Mouse (Mus musculus): ENCODE results near the gene Ap5m1. TPM values are rescaled to one million over a fixed set of nuclear protein-coding genes. Genes with fewer than 3 reads are reported as not detected.
A peak's percentile ranks its signal among the peaks of the same experiment; 100 is the strongest.
"Not testable (repeated sequence)": the region's sequence is repeated elsewhere in the genome, so short reads cannot be mapped to it uniquely, and the experiment has no call there.

Gene Ap5m1
- polyA plus RNA-seq, 1 experiment, result 4.6 TPM

GRCm38 (mm10) chr14:49088155-49089048 is 22.5 kb downstream of the Ap5m1 start:
- 49% methylated on average over 14 of the region's 14 CpGs for WGBS
- H3K27ac ChIP-seq (ENCODE audit: insufficient read depth, low read depth, low read length), result no peak overlapping the region
- H3K4me3 ChIP-seq (ENCODE audit: low read depth, low read length), result no peak overlapping the region
- H3K4me1 ChIP-seq (ENCODE audit: control insufficient read depth, insufficient read depth, insufficient read length, low read length), result peaks cover 3% of the 10 kb centered on the region; the same call in 1 of the 2 replicates
- peaks cover 13% of the 10 kb centered on the region for H3K36me3 ChIP-seq (ENCODE audit: control insufficient read depth, insufficient read depth, low read length)
- TF ChIP-seq POLR2A (IDR thresholded peaks at IDR 0.05; ENCODE audit: low read depth, low read length) (no peak), CTCF (IDR thresholded peaks at IDR 0.05; ENCODE audit: extremely low read depth, insufficient read length, insufficient replicate concordance, low read depth, low read length) (no peak)
- H3K27me3 ChIP-seq (ENCODE audit: control insufficient read depth, insufficient read depth, low read length), result no peaks in the 10 kb centered on the region

GRCm38 (mm10) chr14:49089461-49090058 is 23.7 kb downstream of the Ap5m1 start:
- 44% methylated on average over 6 of the region's 6 CpGs for WGBS
- TF ChIP-seq CTCF (IDR thresholded peaks at IDR 0.05; ENCODE audit: extremely low read depth, insufficient read length, insufficient replicate concordance, low read depth, low read length) (no peak), POLR2A (IDR thresholded peaks at IDR 0.05; ENCODE audit: low read depth, low read length) (no peak)
- Histone ChIP-seq H3K36me3 (ENCODE audit: control insufficient read depth, insufficient read depth, low read length) (peaks cover 15% of the 10 kb centered on the region), H3K4me3 (ENCODE audit: low read depth, low read length) (no peak overlapping the region), H3K27ac (ENCODE audit: insufficient read depth, low read depth, low read length) (no peak overlapping the region), H3K4me1 (ENCODE audit: control insufficient read depth, insufficient read depth, insufficient read length, low read length) (peaks cover 3% of the 10 kb centered on the region; the same call in 1 of the 2 replicates), H3K27me3 (ENCODE audit: control insufficient read depth, insufficient read depth, low read length) (no peaks in the 10 kb centered on the region)

GRCm38 (mm10) chr14:49090102-49090501 is 24.2 kb downstream of the Ap5m1 start:
- WGBS, result 75% methylated on average over 5 of the region's 5 CpGs
- no peaks in the 10 kb centered on the region for H3K27me3 ChIP-seq (ENCODE audit: control insufficient read depth, insufficient read depth, low read length)
- no peak overlapping the region for H3K4me3 ChIP-seq (ENCODE audit: low read depth, low read length)
- TF ChIP-seq POLR2A (IDR thresholded peaks at IDR 0.05; ENCODE audit: low read depth, low read length) (no peak), CTCF (IDR thresholded peaks at IDR 0.05; ENCODE audit: extremely low read depth, insufficient read length, insufficient replicate concordance, low read depth, low read length) (no peak)
- H3K27ac ChIP-seq (ENCODE audit: insufficient read depth, low read depth, low read length), result no peak overlapping the region
- peaks cover 13% of the 10 kb centered on the region for H3K36me3 ChIP-seq (ENCODE audit: control insufficient read depth, insufficient read depth, low read length)
- peaks cover 3% of the 10 kb centered on the region; the same call in 1 of the 2 replicates for H3K4me1 ChIP-seq (ENCODE audit: control insufficient read depth, insufficient read depth, insufficient read length, low read length)

GRCm38 (mm10) chr14:49091277-49091676 is 25.4 kb downstream of the Ap5m1 start:
- Histone ChIP-seq H3K4me1 (ENCODE audit: control insufficient read depth, insufficient read depth, insufficient read length, low read length) (peaks cover 3% of the 10 kb centered on the region; the same call in 1 of the 2 replicates), H3K4me3 (ENCODE audit: low read depth, low read length) (no peak overlapping the region), H3K27me3 (ENCODE audit: control insufficient read depth, insufficient read depth, low read length) (no peaks in the 10 kb centered on the region), H3K36me3 (ENCODE audit: control insufficient read depth, insufficient read depth, low read length) (peaks cover 10% of the 10 kb centered on the region), H3K27ac (ENCODE audit: insufficient read depth, low read depth, low read length) (no peak overlapping the region)
- 96% methylated on average over 4 of the region's 4 CpGs for WGBS
- TF ChIP-seq CTCF (IDR thresholded peaks at IDR 0.05; ENCODE audit: extremely low read depth, insufficient read length, insufficient replicate concordance, low read depth, low read length) (no peak), POLR2A (IDR thresholded peaks at IDR 0.05; ENCODE audit: low read depth, low read length) (no peak)

GRCm38 (mm10) chr14:49091755-49092154 is 25.9 kb downstream of the Ap5m1 start:
- not testable (repeated sequence) for H3K27me3 ChIP-seq (ENCODE audit: control insufficient read depth, insufficient read depth, low read length); H3K27ac ChIP-seq (ENCODE audit: insufficient read depth, low read depth, low read length); H3K36me3 ChIP-seq (ENCODE audit: control insufficient read depth, insufficient read depth, low read length); H3K4me3 ChIP-seq (ENCODE audit: low read depth, low read length); H3K4me1 ChIP-seq (ENCODE audit: control insufficient read depth, insufficient read depth, insufficient read length, low read length)
- WGBS, result 29% methylated on average over 1 of the region's 1 CpGs

GRCm38 (mm10) chr14:49118381-49118780 is 52.5 kb downstream of the Ap5m1 start:
- Histone ChIP-seq H3K27ac (ENCODE audit: insufficient read depth, low read depth, low read length) (no peak overlapping the region), H3K36me3 (ENCODE audit: control insufficient read depth, insufficient read depth, low read length) (no peaks in the 10 kb centered on the region), H3K4me1 (ENCODE audit: control insufficient read depth, insufficient read depth, insufficient read length, low read length) (no peaks in the 10 kb centered on the region), H3K4me3 (ENCODE audit: low read depth, low read length) (no peak overlapping the region), H3K27me3 (ENCODE audit: control insufficient read depth, insufficient read depth, low read length) (no peaks in the 10 kb centered on the region)
- TF ChIP-seq CTCF (IDR thresholded peaks at IDR 0.05; ENCODE audit: extremely low read depth, insufficient read length, insufficient replicate concordance, low read depth, low read length) (peak; percentile 61; the same call in 1 of the 2 replicates), POLR2A (IDR thresholded peaks at IDR 0.05; ENCODE audit: low read depth, low read length) (no peak)
- 6% methylated on average over 7 of the region's 7 CpGs for WGBS

- H3K4me3 ChIP-seq (ENCODE audit: low read depth, low read length), result no peak overlapping the region
- no peak overlapping the region for H3K27ac ChIP-seq (ENCODE audit: insufficient read depth, low read depth, low read length)
- H3K4me1 ChIP-seq (ENCODE audit: control insufficient read depth, insufficient read depth, insufficient read length, low read length), result no peaks in the 10 kb centered on the region
- H3K36me3 ChIP-seq (ENCODE audit: control insufficient read depth, insufficient read depth, low read length), result no peaks in the 10 kb centered on the region
- WGBS, result 67% methylated on average over 9 of the region's 9 CpGs
- no peaks in the 10 kb centered on the region for H3K27me3 ChIP-seq (ENCODE audit: control insufficient read depth, insufficient read depth, low read length)
- no peak for TF ChIP-seq POLR2A (IDR thresholded peaks at IDR 0.05; ENCODE audit: low read depth, low read length)
- no peak for TF ChIP-seq CTCF (IDR thresholded peaks at IDR 0.05; ENCODE audit: extremely low read depth, insufficient read length, insufficient replicate concordance, low read depth, low read length)
Measured at GRCm38 (mm10) chr14:49121723-49122122, 55.8 kb downstream of the Ap5m1 start.
